Mouse (Mus musculus): ENCODE measurements around the gene Trim69.

The Trim69 gene

GRCm38 (mm10) chr2:122160680-122161079 lies at the start of gene Trim69:
Trim69 (plus strand) TSS chr2:122160700.
- DNase-seq (ENCODE audit: low spot score) = peak; percentile 66

GRCm38 (mm10) chr2:122116888-122117287 lies 43.6 kb upstream of the Trim69 start:
- no peak for DNase-seq (ENCODE audit: low spot score)

DNA sequence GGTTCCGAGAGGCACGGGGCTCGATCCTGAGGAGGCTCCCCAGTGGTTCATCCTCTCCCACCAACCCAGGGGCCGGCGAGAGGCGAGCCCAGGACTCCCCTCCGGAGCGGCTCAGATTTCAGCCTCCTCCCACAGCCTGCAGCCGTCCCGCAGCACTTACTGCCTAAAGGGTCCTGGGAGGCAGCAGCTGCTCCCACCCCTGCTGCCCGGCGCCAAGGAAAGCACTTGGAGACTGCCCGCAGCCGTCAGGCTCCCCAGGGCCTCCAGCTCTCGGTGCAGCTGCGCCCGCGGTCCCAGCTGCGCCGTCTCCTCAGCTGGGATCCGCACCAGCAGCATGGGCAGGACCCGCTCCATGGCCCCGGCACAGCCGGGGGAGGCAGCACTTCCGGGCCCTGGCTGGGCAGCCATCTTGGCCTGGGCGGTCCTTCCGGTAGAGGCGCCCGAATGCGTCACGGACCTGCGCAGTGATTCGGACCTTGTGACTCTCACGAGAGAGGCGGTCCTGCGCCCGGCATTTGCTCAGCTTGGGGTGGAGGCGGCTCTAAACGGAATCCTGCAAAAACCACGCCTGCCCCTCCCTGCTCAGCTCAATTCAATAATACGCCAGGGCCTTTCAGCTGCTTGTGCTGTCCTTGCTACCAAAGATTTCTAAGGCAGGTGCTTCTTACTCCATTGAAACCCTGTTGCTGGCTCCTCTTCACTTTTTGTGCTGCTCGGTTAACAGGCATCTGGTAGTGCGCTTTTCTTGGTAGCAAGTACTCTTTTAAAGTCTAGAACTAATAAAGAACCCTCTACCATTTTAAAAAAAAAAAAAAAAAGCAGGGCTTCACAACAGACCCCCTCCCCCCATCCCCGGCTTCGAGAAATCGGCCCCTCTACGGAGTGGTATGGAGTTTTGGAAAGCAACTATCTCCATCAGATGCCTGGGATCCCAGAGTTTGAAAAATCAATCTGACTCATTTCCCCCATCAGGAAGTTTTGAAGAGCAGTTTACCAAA lies 42.2 kb upstream of the Trim69 start, which contains the start of gene Spg11:
Spg11 (minus strand) TSS at position 426 of the 998 bp plus-strand sequence.
- DNase-seq (ENCODE audit: low spot score) = peak; percentile 96

DNA sequence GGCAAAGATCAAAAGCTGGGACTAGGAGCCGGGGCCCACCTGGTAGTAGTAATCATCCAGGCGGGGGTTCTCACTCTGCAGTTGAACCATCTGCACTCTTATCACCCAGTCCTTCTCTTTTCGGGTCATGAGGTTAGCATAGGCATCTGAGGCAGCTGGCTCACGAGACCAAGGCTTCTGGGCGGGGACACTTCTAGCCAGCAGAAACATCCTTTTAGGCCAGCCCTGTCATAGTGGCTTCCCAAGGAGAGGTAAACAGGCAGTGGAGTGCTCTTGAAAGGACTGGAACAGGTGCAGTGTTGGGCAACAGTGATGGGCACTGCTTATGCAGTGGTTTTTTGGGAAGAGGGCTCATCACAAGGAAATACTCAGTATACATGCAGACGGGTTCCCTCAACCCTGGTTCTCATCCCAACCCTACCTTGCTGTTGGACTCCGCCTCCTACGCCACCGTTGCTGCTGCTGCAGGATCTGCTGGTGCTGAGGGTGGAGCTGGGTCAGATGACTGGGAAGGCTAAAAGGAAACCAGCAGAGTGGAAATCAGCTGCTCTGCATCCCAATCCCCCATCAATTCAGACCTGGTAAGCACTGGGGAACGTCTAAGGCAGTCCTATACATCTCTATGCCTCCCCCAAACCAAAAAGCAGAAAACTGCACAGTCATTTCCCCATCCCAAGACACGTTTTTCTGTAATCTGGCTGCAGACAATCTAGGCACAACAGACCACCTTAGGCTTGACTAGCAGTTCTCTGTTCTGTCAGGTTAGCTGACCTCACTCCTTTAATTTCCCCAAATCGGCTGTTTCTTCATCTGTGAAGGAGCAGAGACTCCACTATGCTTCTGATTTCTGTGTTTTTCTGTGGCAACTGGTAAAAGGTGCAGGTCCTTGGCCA lies 34.6 kb upstream of the Trim69 start:
- no peak for DNase-seq (ENCODE audit: low spot score)

GRCm38 (mm10) chr2:122126765-122127347 lies 33.6 kb upstream of the Trim69 start:
- DNase-seq (ENCODE audit: low spot score) = no peak

DNA sequence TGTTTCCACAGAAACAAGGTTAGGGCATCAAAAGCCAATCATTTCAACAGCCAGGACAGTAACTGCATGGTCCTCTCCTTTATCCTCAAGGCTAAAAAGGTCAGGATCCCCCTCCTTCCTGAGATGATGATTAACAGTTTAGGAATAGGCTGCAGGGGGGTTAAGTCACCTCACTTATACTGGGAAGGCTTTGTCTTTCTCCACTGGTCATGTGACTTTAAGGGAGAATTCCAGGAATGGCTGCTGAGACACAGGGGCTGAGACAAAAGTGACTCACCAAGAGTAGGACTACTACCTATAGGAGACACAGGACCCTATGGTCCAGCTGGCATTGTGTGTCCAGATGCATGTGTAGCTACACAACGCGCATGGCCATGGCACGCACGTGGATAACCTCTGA lies 32.9 kb upstream of the Trim69 start:
- no peak for DNase-seq (ENCODE audit: low spot score)

DNA sequence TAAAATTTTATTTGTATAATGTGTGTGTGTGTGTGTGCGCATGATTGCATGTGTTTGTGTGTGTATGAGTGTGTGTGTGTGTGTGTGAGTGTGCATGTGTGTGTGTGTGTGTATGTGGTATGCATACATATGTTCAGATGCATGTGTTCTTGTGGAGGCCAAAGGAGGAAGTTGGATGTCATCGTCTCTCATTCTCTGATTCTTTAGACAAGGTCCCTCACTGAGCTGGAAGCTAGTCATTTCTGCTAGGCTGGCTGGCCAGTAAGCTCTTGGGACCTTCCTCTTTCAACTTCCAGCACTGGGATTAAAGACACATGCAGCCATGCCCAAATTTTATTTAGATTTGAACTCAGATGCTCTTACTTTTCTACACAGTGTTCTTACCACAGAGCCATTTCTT lies 28.4 kb upstream of the Trim69 start:
- DNase-seq (ENCODE audit: low spot score) = no peak

- DNase-seq (ENCODE audit: low spot score) = no peak
These were observed 27.9 kb upstream of the Trim69 start for GRCm38 (mm10) chr2:122132618-122133017.

- no peak for DNase-seq (ENCODE audit: low spot score)
These were observed 22.5 kb upstream of the Trim69 start for GRCm38 (mm10) chr2:122137839-122138465.

GRCm38 (mm10) chr2:122140815-122141214 lies 19.7 kb upstream of the Trim69 start:
- no peak for DNase-seq (ENCODE audit: low spot score)

- no peak for DNase-seq (ENCODE audit: low spot score)
These were observed 19.1 kb upstream of the Trim69 start for GRCm38 (mm10) chr2:122141332-122141967.

- DNase-seq (ENCODE audit: low spot score) = no peak
These were observed 17.4 kb upstream of the Trim69 start for GRCm38 (mm10) chr2:122143111-122143510.

- no peak for DNase-seq (ENCODE audit: low spot score)
These were observed 14.7 kb upstream of the Trim69 start for GRCm38 (mm10) chr2:122145756-122146155.

DNA sequence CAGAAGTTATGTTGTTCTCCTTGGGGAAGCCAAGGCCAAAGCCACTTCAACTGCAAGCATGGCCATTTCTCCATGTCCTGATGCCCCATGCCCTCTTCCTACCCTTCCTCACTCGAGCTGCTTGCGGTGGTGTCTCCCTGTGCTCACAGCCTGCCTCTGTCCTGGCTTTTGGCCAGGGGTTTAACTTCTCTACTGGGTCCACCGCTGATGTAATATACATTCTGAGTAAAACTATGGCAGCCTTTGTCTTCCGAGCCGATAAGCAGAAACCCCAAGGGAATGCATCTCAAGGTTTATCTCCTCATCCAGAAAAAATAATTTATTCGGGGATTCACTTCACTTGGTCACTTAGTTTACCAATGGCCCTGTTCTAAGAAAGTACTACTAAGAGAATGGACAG lies 13.8 kb upstream of the Trim69 start:
- peak; percentile 76 for DNase-seq (ENCODE audit: low spot score)

DNA sequence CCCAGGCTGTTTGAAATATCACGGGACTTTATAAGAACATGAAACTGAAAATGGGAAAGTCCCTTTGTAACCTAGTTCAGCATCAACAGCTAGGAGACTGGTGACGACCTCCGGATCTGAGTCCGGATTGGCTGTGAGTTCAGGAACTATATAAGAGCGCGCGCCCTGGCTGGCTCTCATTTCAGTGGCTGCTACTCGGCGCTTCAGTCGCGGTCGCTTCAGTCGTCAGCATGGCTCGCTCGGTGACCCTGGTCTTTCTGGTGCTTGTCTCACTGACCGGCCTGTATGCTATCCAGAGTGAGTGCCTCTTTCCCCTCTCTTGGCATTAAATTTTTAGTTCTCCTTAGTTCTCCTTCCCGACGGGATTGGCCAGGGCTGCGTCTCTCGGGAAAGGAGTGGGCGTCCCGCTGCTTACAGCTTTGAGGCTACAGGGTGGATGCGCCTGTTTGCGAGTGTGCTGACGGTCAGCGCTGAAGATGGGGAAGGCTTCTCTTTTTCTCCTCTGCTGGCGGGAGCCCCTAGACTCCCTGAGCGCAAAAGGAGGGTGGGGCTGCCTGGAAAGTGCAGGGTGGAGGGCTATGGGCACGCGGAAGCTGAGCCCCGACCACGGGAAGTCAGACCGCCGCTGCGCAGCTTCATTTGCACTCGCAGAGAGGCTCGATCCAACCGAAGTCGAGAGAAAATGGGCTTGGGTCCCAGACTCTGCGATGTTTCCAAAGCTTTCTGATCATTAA lies 12.8 kb upstream of the Trim69 start, which contains the start of gene B2m:
B2m (plus strand) TSS at position 179 of the 734 bp plus-strand sequence.
- peak; percentile 97 for DNase-seq (ENCODE audit: low spot score)

GRCm38 (mm10) chr2:122148242-122148917 lies 12.1 kb upstream of the Trim69 start:
- peak; percentile 67 for DNase-seq (ENCODE audit: low spot score)

GRCm38 (mm10) chr2:122149316-122149715 lies 11.2 kb upstream of the Trim69 start:
- no peak for DNase-seq (ENCODE audit: low spot score)

DNA sequence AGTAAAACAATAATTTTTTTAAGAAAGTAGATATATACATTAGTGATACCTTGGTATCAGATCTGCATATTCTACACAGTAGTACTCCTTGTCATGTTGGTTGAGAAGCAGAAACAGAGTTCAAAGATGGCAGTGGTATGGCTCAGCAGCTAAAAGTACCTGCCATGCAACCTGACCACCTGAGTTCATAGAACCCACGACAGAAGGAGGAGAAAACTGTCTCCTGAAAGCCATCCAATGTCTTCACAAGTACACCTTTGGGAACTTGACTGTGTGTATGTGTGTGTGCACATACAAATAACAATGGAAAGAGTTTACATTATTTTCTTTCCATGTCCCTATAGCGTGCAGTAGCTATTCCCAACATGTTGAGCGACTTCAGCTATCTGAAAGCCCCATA lies 10.8 kb upstream of the Trim69 start:
- no peak for DNase-seq (ENCODE audit: low spot score)

GRCm38 (mm10) chr2:122151221-122151620 lies 9.3 kb upstream of the Trim69 start:
- DNase-seq (ENCODE audit: low spot score) = no peak

GRCm38 (mm10) chr2:122152850-122153249 lies 7.7 kb upstream of the Trim69 start:
- DNase-seq (ENCODE audit: low spot score) = no peak

All from MN1 (cell line).